Mouse (Mus musculus) hindbrain, embryonic 14.5 days (tissue): ENCODE measurements around the gene Col9a1. TPM values are rescaled to one million over a fixed set of nuclear protein-coding genes. Genes with fewer than 3 reads are reported as not detected.

ENCODE experiments used
- ATAC-seq: fragments of 200-750 bp; cut with Nextera tagmentation; 2 replicates; pipeline ENCODE4 v1.8.0; 2017; ENCODE audit warnings: moderate number of reproducible peaks, mild to moderate bottlenecking, moderate TSS enrichment, moderate library complexity; ENCODE audit not compliant: low FRiP score
- DNase-seq: peaks from one replicate; pipeline ENCODE4 v3.0.0-alpha.2; 2015; ENCODE audit warnings: low spot score
- H3K27ac ChIP-seq: fragments of 300-500 bp; sonication (generic); 2 replicates; pipeline ENCODE4 v1.5.1; 2014; ENCODE audit warnings: mild to moderate bottlenecking, moderate library complexity
- H3K27me3 ChIP-seq: fragments of 300-500 bp; sonication (generic); 2 replicates; pipeline ENCODE4 v1.6.1; 2014; ENCODE audit warnings: mild to moderate bottlenecking, low read length, mixed read lengths; ENCODE audit not compliant: control insufficient read depth, insufficient read depth
- H3K36me3 ChIP-seq: fragments of 300-500 bp; sonication (generic); replicated peaks from 2 replicates; pipeline ENCODE4 v1.6.1; 2014; ENCODE audit not compliant: control insufficient read depth, insufficient read depth
- H3K4me1 ChIP-seq: fragments of 300-500 bp; sonication (generic); replicated peaks from 2 replicates; pipeline ENCODE4 v1.6.1; 2014; ENCODE audit warnings: antibody characterized with exemption, low read length, mixed read lengths; ENCODE audit not compliant: control insufficient read depth, insufficient read depth
- H3K4me2 ChIP-seq: fragments of 300-500 bp; sonication (generic); replicated peaks from 2 replicates; pipeline ENCODE4 v1.6.1; 2014; ENCODE audit warnings: mild to moderate bottlenecking, moderate library complexity
- H3K4me3 ChIP-seq: fragments of 300-500 bp; sonication (generic); replicated peaks from 2 replicates; pipeline ENCODE4 v1.5.1; 2014; ENCODE audit warnings: mild to moderate bottlenecking, low read length
- H3K9ac ChIP-seq: fragments of 300-500 bp; sonication (generic); 2 replicates; pipeline ENCODE4 v1.6.1; 2014
- H3K9me3 ChIP-seq: fragments of 300-500 bp; sonication (generic); 2 replicates; pipeline ENCODE4 v1.6.1; 2016; ENCODE audit warnings: low read length; ENCODE audit not compliant: control insufficient read depth
- whole genome bisulfite sequencing: fragments of 180-500 bp; shearing (Covaris S2); extraction: QIAGEN DNeasy Blood & Tissue Kit; methylation state at CpG from one replicate; pipeline ENCODE4 v1.1.7; 2014; 5-methylcytosine and 5-hydroxymethylcytosine counted together
- polyA plus RNA-seq: library from polyadenylated mRNA; unstranded; fragments of >200 nt; fragmentation: Nextera tagmentation; extraction: Ambion mirVana; gene quantifications from 2 replicates; pipeline ENCODE4 v1.2.1, GENCODE M21; 2014

Col9a1 gene
- polyA plus RNA-seq, 1 experiment from 2014 or later: 2.6 TPM

DNA sequence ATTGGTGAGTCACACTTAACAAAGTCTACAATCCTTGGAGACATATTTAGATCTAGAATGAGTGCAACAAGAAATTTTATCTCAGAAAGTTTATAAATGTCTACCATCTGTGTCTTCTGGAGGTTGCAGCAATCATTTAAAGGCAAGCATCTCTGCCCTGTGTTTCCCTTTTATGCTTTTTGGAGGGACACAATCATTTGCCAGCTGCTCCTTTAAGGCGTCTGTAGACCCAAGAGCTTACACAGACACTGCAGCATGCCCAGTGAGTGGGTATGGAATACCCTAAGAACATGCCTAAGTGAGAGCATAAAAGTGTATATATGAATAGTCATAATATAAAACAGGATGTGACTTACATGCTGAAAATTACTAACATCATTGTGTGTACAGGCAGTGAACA is 52.1 kb downstream of the Col9a1 start:
- H3K27ac ChIP-seq: no peak overlapping the region
- H3K4me1 ChIP-seq: no peaks in the 10 kb centered on the region
- ATAC-seq (no peak), DNase-seq (no peak)
- no peaks in the 10 kb centered on the region for H3K27me3 ChIP-seq
- H3K9me3 ChIP-seq: no peaks in the 10 kb centered on the region
- H3K4me2 ChIP-seq: no peak overlapping the region
- H3K4me3 ChIP-seq: no peak overlapping the region
- 86% methylated on average over 1 of the region's 1 CpGs for WGBS
- no peaks in the 10 kb centered on the region for H3K36me3 ChIP-seq
- no peak overlapping the region for H3K9ac ChIP-seq

DNA sequence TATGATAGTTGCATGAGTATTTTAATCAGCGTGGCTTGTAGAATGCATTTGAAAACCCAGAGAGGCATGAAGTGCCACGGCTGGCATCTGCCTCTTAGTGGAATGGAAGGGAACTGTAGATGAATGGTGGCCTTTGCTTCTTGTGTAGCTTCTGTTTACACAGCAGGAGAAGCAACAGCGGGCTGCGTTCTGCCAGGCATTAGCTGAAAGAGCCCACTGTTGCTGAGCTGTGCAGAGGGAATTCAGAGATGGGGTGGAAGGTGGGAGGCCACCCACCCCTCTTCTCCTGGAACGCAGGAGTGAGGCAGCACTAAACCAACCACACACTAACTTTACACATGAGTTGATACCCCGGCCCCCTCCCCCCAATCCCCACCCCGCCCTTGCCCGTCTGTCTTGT is 53.0 kb downstream of the Col9a1 start:
- no peaks in the 10 kb centered on the region for H3K4me1 ChIP-seq
- no peak overlapping the region for H3K4me3 ChIP-seq
- no peak overlapping the region for H3K4me2 ChIP-seq
- no peaks in the 10 kb centered on the region for H3K9me3 ChIP-seq
- H3K27me3 ChIP-seq: no peaks in the 10 kb centered on the region
- DNase-seq: no peak
- peak; percentile 75; the same call in 1 of the 2 replicates for ATAC-seq
- no peaks in the 10 kb centered on the region for H3K36me3 ChIP-seq
- H3K9ac ChIP-seq: no peak overlapping the region
- 38% methylated on average over 8 of the region's 8 CpGs for WGBS
- 0 out of 2 replicates have a peak overlapping the region, but pooled peaks have one; percentile 21 for H3K27ac ChIP-seq

DNA sequence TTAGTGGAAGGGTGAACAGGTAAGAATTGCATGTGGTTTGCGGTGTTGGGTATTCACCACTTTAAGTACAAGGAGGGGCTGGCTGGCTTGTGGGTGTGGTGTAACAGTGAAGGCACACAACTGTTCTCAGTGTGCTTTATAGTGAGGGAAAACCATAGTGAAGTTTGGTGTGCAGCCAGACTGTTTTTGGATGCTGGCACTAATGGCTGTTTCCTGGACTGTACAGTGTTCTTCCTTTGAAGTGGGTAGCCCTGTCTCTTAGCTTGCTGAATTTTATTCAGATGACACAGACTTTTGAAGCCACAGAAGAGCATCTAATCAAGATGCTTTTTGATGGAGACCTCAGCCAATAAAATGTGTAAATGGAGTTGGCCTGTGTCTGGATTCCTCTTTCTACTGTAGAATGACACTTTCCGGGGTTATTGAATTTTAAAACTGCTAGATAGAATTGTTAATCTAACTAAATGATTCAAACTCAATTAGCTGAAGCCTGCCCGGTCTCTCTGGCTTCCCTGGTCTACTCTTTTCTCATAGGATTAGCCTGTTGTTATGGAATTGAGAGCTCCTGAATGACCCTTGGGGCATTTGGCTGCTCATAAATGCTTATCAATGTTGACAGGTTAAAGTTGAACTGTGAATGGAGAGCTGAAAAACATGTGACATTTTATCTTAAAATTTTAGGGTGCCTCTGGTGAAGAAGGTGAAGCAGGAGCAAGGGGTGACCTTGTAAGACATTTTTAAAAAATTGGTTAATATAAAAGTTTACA is 54.3 kb downstream of the Col9a1 start:
- ATAC-seq (peak; percentile 47; the same call in 1 of the 2 replicates), DNase-seq (no peak)
- no peaks in the 10 kb centered on the region for H3K36me3 ChIP-seq
- H3K4me3 ChIP-seq: no peak overlapping the region
- no peaks in the 10 kb centered on the region for H3K9me3 ChIP-seq
- H3K27me3 ChIP-seq: no peaks in the 10 kb centered on the region
- no peak overlapping the region for H3K9ac ChIP-seq
- 59% methylated on average over 3 of the region's 3 CpGs for WGBS
- no peak overlapping the region for H3K4me2 ChIP-seq
- no peak overlapping the region for H3K27ac ChIP-seq
- H3K4me1 ChIP-seq: no peaks in the 10 kb centered on the region

DNA sequence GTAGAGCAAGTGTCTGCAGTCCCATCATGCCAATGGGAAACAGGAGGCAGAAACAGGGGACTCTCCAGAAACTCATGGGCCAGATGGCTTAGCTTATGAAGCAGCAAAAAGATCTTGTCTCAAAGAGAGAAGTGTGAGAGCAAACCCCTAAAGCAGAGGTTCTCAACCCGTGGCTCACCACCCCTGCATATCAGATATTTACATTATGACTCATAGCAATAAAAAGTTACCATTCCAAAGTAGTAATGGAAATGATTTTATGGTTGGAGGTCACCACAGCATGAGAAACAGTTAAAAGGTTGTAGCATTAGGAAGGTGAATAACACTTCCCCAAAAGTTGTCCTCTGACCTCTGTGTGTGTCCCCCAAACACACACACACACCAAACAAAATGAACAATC is 58.9 kb downstream of the Col9a1 start:
- H3K36me3 ChIP-seq: no peaks in the 10 kb centered on the region
- DNase-seq: no peak
- H3K27ac ChIP-seq: no peak overlapping the region
- WGBS: 90% methylated on average over 1 of the region's 1 CpGs
- no peaks in the 10 kb centered on the region for H3K4me1 ChIP-seq
- H3K4me3 ChIP-seq: no peak overlapping the region
- no peaks in the 10 kb centered on the region for H3K27me3 ChIP-seq
- ATAC-seq: no peak
- H3K9ac ChIP-seq: no peak overlapping the region
- H3K4me2 ChIP-seq: no peak overlapping the region
- H3K9me3 ChIP-seq: no peaks in the 10 kb centered on the region

DNA sequence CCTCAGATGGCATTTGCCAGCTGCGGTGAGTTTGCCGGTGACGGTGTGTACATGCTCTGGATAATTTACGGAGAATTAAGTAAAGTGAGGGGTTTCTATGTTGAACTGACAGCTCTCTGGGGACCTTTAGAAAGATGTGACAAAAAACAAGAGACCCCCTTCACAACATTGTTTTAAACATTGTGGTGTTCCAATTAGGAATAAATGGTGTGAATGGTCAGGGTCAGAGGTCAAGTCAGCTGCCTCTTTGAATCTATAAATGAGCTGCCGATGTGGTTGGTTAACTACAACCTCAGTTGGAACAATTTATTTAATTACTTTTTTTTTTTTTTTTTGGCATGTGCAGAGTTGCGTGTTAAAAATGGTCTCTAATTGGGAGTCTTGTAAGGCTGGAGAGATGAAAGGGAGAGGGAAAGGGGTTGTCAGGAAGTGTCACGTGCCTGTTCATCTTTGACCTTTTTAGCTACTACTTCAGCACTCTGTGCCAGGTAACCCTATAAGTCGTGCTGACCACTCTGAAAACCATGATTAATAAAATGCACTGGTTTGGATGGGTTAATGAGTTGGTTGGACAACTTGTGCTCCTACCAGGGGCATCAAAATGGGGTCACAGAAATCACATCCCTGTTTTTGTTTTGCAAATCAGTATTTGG is 62.8 kb downstream of the Col9a1 start:
- Histone ChIP-seq H3K4me2 (no peak overlapping the region), H3K36me3 (no peaks in the 10 kb centered on the region), H3K27ac (no peak overlapping the region), H3K4me1 (no peaks in the 10 kb centered on the region), H3K9ac (no peak overlapping the region), H3K4me3 (no peak overlapping the region), H3K27me3 (no peaks in the 10 kb centered on the region), H3K9me3 (no peaks in the 10 kb centered on the region)
- ATAC-seq (no peak), DNase-seq (no peak)
- WGBS: 20% methylated on average over 8 of the region's 8 CpGs

DNA sequence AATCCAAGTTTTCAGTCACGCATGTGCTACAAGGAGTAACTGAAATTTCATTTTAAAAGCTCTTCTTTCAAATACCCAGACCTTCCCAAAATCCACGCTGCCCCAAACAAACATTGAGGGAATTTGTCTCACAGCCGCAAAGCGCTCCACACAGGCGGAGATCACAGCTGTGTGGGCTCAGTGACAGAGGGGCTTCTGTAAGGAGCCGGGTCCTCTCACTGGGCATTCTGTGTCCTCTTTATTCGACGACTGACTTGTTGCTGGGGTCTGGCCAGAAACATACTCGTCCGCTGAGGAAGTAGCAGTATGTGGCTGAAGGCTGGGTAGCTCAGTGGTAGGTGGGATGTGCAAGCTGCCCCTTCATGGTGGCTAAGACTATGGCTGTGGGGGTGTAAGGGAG is 67.5 kb downstream of the Col9a1 start:
- Histone ChIP-seq H3K4me1 (0 out of 2 replicates have a peak, but pooled peaks cover 6% of the 10 kb centered on the region), H3K4me2 (no peak overlapping the region), H3K27ac (no peak overlapping the region), H3K4me3 (no peak overlapping the region), H3K9me3 (no peaks in the 10 kb centered on the region), H3K9ac (no peak overlapping the region), H3K36me3 (no peaks in the 10 kb centered on the region), H3K27me3 (no peaks in the 10 kb centered on the region)
- ATAC-seq (no peak), DNase-seq (no peak)
- WGBS: 78% methylated on average over 10 of the region's 10 CpGs

DNA sequence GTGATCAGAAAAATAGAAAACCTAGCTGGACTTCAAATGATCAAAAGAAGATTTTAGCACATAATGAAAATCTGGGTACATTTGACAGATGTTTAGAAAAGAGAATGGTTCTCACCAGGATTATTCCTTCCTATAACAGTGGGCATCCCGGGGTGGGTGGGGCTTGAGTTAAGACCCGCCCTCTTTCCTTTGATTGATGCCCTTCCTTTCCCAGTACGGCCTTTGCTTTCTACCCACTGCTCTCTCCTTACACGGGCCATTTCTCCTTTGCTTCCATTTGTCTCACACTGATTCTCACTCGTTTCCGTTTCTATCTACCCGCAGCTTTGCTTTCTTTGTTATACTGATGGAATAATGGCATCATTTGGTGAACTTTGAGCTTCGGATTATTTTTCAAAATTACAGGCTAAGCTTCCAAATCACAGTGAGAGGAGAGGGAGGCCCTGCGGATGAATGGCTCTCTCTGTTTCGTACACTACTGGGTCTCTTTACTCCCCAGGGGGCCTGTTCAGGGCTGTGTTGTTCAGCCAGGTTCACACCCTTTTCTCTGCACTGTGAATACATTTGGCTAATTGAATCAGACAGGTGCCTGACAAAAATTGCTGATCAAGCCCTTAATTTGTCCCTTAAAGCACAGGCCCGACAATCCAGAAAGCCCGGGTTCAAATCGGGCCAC is 68.4 kb downstream of the Col9a1 start:
- WGBS: 48% methylated on average over 13 of the region's 13 CpGs

DNA sequence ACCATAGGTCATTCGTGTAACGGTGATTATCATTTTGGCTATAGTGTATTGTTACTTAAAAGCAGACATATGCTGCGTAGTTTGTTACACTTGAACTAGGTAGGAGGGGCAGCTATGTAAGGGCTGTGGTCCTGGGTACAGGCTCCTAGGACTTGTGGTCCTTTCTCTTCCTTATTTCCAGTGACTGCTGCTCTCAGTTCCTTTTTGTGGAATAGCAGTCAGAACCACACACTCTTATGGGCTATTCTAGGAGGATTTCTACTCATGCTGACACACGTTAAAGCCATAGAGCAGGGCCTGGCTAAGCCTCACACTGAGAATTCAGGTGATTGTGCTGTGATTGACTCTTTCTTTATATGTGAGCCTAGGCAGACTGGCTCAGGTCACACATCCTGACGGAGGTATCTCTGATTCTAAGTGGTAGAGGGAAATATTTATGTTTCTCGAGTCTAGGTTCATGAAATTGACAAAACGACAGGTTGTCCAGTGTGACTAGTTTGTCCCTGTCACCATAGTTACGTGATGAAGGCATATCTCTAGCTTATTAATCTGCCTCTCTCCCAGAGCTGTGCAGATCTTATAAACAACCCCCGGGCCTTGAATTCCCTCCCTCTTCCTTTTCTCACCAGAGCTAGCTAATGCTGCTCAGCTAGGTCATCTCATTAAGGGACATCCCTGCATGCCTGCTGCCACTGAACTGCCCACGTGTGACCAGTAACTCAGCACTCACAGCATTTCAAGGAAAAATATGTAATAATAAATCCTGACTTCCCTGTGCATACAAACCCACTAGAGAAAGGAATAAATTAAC is 71.1 kb downstream of the Col9a1 start:
- no peaks in the 10 kb centered on the region for H3K36me3 ChIP-seq
- no peak overlapping the region for H3K4me2 ChIP-seq
- H3K27me3 ChIP-seq: no peaks in the 10 kb centered on the region
- ATAC-seq (peak; percentile 80), DNase-seq (no peak)
- 0 out of 2 replicates have a peak, but pooled peaks cover 6% of the 10 kb centered on the region for H3K4me1 ChIP-seq
- H3K27ac ChIP-seq: peak overlapping the region; percentile 55
- 62% methylated on average over 10 of the region's 10 CpGs for WGBS
- H3K9ac ChIP-seq: peak overlapping the region; percentile 12
- no peak overlapping the region for H3K4me3 ChIP-seq
- no peaks in the 10 kb centered on the region for H3K9me3 ChIP-seq

More for the DNA sequence above, 68.4 kb downstream of the Col9a1 start:
- H3K4me2 ChIP-seq: no peak overlapping the region
- H3K27ac ChIP-seq: no peak overlapping the region
- H3K4me3 ChIP-seq: no peak overlapping the region
- ATAC-seq (no peak), DNase-seq (no peak)
- H3K9me3 ChIP-seq: no peaks in the 10 kb centered on the region
- 0 out of 2 replicates have a peak, but pooled peaks cover 6% of the 10 kb centered on the region for H3K4me1 ChIP-seq
- H3K9ac ChIP-seq: no peak overlapping the region
- no peaks in the 10 kb centered on the region for H3K27me3 ChIP-seq
- no peaks in the 10 kb centered on the region for H3K36me3 ChIP-seq
